Mouse (Mus musculus): ENCODE measurements around the gene Zmym3. TPM values are rescaled to one million over a fixed set of nuclear protein-coding genes. Genes with fewer than 3 reads are reported as not detected.
"Not testable (repeated sequence)": the region's sequence is repeated elsewhere in the genome, so short reads cannot be mapped to it uniquely, and the experiment has no call there.

Gene Zmym3
- total RNA-seq, 2 experiments from 2014 or later: 23.7 to 31.0 TPM

GRCm38 (mm10) chrX:101377076-101377475, 43.6 kb downstream of the Zmym3 start:
- DNase-seq: no peak
- intact Hi-C loops (cut with DNase I): no loop called here

- no peak for DNase-seq
- intact Hi-C loops (cut with DNase I): no loop called here
Observed at GRCm38 (mm10) chrX:101376190-101376968, 44.3 kb downstream of the Zmym3 start, which contains the start of gene Gjb1. TSS of gene Gjb1 (plus strand) at chrX:101376378.

- DNase-seq: no peak
- intact Hi-C loops (cut with DNase I): no loop called here
Observed at GRCm38 (mm10) chrX:101372946-101373345, 47.7 kb downstream of the Zmym3 start.

- DNase-seq: no peak
- intact Hi-C loops (cut with DNase I): no loop called here
Observed at GRCm38 (mm10) chrX:101370573-101370972, 50.1 kb downstream of the Zmym3 start.

GRCm38 (mm10) chrX:101369001-101369400, 51.6 kb downstream of the Zmym3 start:
- intact Hi-C loops (cut with DNase I): no loop called here
- DNase-seq: no peak

- DNase-seq; intact Hi-C loops (cut with DNase I): not testable (repeated sequence)
Observed at GRCm38 (mm10) chrX:101358902-101359301, 61.7 kb downstream of the Zmym3 start.

Other genes with a start within 250 kb of the Zmym3 start
- 10 to 100 TPM; 46.9 to 48.0 TPM for gene Snx12, start 198.3 kb downstream of the Zmym3 start, total RNA-seq (2021)
- gene Foxo4, start 166.3 kb downstream of the Zmym3 start, total RNA-seq (2021): 10 to 100 TPM; 30.7 to 35.0 TPM
- gene Gm614, start 156.9 kb downstream of the Zmym3 start, total RNA-seq (2021): under 1 TPM; 0.36 to 0.62 TPM
- 10 to 100 TPM; 16.8 to 21.4 TPM for gene Il2rg, start 152.6 kb downstream of the Zmym3 start, total RNA-seq (2021)
- gene Gm20489, start 151.8 kb downstream of the Zmym3 start, total RNA-seq (2021): not detected
- gene Med12, start 146.8 kb downstream of the Zmym3 start, total RNA-seq (2021): 10 to 100 TPM; 26.8 to 29.4 TPM
- under 1 TPM; 0.77 to 0.86 TPM for gene Nlgn3, start 121.7 kb downstream of the Zmym3 start, total RNA-seq (2021)
- gene Gjb1, start 44.5 kb downstream of the Zmym3 start, total RNA-seq (2021): not detected
- gene Nono, start 8.5 kb upstream of the Zmym3 start, total RNA-seq (2021): 100 to 1,000 TPM; 134 to 135 TPM
- 100 to 1,000 TPM; 180 to 204 TPM for gene Itgb1bp2, start 28.2 kb upstream of the Zmym3 start, total RNA-seq (2021)
- gene Taf1, start 111.9 kb upstream of the Zmym3 start, total RNA-seq (2021): 10 to 100 TPM; 18.9 to 22.0 TPM
- 10 to 100 TPM; 81.7 to 89.5 TPM for gene Ogt, start 219.2 kb upstream of the Zmym3 start, total RNA-seq (2021)